Mouse (Mus musculus): ENCODE data around the gene Pigs.

DNA sequence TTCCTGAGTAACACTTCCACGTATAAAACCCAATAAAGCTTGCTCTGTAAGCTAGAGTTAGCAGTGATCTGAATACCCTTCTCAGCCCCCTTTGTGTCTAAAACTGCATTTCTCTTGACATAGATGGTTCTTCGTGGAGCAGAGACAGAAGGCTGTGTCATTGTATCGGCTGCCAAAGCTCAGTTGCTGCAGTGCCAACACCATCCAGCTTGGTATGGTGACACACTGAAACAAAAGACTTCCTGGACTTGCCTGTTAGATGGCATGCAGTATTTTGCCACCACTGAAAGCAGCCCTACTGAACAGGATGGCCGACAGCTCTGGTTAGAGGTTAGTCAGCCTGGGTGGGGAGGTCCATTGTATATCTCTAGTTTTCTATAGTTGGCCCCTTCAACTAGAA, 48.6 kb upstream of the Pigs start:
- no peak for TF ChIP-seq CTCF (IDR thresholded peaks at IDR 0.05; ENCODE audit: extremely low read depth, insufficient read length, insufficient replicate concordance, low read depth, low read length)
- no peak for TF ChIP-seq POLR2A (IDR thresholded peaks at IDR 0.05; ENCODE audit: low read depth, low read length)
